Mouse (Mus musculus) cerebellum, adult 11-12 months (tissue): ENCODE measurements at regions not wholly inside any gene's neighbourhood (a gene's known extent, or its start where the extent isn't known, plus 50 kb on each side); places are given as distances from the start of the nearest gene placed in this dataset.
A peak's percentile ranks its signal among the peaks of the same experiment; 100 is the strongest.

Source experiments
- DNase-seq: peaks from one replicate; pipeline ENCODE4 v3.0.0; 2022

DNA sequence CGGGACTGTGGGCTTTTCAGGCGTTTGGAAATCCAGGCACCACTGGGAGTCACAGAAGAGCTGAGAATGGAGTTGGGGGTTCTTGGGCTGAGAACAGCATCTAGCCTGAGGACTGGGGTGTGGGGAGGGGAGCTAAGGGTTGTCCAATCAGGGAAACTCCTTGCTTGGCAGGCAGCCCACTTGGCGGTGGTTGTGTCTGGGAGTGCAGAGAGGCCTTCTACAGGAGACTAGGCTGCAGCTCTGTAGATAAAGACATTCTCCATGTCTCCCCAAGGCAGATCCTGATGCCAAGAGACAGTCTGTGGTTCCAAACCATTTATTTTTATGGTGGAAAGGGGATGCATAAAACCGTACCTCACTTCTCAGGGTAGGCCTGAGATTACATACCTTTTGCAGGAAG is 774.6 kb downstream of the Brinp1 start:
- no peak for DNase-seq

DNA sequence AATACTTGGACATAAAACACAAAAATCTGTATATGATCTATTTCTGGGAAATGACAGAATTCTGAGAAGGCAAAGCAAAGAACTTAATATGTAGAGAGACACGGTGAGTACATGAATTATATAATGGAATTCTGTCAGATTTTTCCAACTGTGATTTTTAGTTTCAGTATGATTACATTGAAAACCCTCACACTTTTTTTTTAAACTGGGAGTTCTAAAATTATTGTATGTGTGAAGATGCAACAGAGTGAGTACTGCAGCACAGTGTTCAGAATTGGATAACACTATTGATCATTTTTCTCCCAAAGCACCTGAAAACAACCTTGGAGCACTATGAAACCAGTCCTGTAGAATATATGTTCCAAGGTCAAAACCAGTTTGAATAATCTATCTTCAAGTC is 797.7 kb downstream of the Brinp1 start:
- no peak for DNase-seq

DNA sequence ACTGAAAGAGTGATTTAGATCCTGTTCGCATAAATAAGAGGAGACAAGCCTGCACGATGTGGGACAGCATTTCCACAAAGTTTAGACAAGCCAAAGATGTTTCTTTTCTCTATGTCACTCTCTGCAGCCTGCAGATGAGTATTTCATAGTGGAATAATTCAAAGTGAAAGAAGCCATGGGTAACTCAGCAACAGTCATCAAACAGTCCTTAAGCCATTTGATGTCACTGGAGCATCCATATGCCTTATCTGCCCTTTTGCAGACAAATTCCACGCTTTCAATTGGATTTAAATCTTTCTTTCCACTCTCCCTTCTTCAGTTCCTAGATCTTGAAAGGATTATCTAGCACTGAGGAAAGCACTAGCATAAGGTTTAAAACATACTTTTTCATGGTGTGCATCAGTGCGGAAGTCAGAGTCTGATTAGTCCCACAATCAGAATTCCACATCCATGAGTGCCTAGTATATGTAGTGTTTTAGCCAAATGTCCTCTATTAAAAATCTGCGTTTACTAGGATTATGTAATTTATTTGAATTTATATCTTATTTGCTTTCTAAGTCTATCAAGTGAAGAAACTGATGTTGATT is 805.6 kb downstream of the Brinp1 start:
- no peak for DNase-seq

DNA sequence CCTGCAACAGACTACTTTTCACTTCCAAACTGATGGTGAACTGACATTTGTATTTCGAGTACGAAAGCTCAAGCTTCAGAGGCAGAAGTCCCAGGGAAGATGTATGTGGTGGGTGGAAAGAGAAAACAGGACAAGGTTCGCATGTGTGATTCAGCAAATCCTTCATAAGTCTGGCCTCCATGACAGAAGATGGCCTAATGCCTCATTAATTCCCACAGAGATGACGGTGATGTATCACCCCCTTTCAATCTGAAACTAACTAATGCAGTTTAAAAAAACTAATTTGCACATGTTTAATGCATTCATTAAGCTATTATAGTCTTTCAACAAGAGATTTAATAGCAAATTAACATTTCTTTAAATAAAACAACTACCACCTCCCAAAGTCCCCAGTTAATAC is 826.1 kb downstream of the Brinp1 start:
- no peak for DNase-seq

DNA sequence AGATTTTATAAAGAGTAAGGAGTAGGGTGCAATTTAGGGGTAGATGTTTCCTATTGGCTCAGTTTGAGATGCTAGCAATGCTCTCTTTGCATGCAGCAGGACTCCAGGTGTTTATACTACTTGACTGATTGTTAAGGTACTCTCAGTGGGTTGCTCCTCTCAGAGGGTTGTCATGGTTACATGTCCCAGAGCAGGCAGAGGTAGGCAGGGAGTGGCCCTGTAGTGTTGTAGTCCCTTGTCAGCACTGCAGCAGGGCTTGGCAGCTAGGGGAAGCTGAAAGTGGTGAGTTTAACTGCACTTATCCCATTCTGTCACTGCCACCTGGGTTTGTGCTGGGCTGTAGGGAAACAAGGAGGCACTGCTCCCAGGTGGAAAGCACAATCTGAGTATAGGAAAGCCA is 839.7 kb downstream of the Brinp1 start:
- DNase-seq = no peak

DNA sequence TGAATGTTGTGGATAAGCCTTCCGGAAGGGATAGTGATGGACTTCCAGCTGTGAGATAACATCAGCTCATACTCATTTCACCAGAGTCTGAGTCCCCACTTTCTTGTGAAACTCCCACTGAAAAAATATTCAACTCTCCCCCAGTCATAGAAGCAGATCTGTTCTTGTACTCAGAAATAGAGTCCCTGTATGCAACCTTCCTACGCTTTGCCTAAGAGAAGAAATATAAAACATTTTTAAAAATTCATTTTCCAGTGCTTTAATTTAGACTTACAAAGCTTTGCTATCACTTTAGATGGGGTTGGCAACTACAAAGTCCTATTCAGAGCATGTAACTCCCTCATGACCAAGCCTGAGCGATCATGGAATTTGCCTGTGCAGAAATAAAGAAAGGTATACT is 868.9 kb downstream of the Brinp1 start:
- no peak for DNase-seq

DNA sequence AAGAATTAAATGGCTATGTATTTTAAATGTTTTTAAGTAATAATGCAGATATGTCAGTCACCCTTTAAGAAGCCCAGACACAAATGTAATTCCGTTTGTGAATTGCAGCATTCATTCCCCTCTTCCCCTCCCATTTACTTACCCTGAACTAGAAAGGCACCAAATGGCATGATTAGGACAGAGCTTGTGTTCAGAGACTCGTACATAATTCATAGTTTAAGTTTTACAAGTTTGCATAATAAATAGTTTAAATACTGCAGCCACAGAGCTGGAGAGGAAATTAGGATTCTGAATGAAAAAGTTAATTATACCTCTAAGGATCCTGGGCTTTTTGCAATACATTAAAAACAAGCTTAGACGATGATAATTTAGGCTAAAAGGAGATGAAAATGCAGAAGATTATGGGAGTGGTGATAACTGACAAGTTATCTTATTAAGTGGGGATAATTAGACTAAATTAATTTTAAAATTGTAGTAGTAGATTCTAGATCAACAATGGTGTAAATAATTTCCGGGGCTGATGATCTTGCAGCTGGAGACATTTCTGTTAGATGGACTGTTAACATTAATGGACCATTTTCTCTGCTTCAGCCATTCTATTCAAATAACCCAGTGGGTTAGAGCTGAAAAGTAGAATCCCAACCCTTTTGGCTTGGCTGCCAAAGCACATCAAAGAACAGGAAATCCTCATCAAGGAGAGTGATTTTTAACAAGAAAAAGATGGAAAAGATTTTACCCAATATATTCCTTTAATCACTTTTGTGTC is 897.2 kb downstream of the Brinp1 start:
- no peak for DNase-seq

DNA sequence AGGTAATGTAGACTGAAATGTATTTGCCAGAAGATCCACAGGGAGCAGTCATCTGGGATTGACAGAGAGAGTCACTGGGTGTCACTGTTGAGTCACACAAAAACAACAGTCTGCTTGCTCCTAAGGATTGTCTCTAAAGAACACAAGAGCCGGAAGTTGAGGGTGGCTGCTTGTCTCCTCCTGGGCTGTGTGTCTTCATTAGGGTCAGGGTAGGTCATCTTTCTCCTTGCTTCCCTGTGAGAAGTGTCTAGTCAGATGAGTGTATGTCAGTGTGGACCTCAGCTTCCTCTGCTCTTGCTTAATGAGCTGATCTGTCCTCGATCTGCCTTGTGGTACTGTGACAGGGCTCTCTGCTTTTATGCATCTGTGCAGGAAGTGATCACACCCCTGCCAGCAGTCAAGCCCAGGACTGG is 931.3 kb downstream of the Brinp1 start:
- peak; percentile 72 for DNase-seq

DNA sequence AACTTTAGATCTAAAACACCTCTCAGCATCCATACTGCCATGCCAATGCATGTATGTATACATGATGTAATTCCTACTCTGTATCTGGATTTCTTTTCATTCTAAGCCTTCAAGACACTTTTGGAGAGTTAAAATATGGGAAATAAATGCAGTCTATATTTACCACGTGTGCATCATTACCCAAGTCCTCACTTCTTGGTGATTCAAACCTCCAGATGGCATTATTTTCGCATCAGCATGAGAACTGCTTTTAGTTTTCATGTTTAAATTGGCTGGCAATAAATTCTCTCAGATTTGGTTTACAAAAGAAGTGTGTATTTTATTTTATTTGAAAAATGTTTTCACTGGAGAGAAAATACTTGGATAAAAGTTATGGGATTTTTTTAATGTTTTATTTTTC is 942.8 kb downstream of the Brinp1 start:
- no peak for DNase-seq

DNA sequence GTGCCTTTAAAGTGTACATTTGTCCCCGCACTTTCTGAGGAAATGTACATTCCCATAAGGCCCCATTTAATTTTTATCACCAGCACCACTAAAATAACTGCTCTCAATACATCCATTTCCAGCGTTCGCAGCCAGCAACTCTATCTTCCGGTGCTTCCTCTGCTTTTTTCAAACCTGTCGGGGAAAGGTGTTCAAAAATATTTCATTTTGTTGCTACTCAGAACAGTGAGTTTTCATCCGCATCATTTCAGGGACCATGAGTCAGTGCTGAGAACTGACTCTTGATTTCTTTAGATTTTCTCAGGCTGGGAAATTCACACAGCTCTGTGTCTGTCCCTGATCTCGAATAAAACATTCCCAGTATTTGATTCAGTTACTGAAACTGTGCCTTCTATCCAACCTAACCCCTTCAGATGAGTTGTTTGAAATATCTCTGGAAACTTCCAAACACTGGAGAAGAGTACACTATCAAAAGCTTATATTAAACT is 959.4 kb downstream of the Brinp1 start:
- DNase-seq = no peak

DNA sequence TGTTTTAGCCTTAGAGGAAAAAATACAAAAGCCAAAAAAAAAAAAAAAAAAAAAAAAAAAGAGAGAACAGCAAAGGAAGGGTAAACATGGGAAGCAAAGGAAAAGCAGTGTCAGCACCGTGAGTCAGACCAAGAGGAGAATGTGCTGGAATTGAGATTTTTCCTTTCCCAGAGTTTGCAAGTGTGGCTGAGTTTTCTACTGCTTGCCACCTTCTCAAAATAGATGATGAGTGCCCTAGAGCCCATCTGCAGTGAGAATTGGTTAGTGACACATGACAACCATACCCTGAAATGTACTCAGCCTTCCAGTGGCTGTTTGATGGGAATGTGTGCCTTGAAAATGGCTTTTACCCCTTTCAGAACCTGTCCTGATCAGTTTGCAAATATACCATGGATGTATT is 990.7 kb downstream of the Brinp1 start:
- DNase-seq = no peak

DNA sequence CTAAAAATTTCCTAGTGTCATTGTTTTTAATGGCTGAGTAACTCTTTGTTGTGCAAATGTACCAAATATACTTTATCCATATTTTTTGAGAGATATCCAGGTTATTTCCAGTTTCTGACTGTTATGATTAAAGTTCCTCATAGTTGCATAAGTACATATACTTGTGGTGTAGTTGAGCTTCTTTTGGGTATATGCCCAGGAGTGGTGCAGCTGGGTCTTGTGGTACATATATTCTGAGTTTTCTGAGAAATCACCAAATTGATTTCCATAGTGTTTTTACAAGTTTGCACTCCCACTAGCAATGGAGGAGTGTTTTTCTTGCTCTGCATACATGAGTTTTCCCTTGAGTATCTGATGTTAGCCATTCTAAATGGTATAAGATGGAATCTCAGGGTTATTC is 1006.2 kb downstream of the Brinp1 start:
- no peak for DNase-seq

DNA sequence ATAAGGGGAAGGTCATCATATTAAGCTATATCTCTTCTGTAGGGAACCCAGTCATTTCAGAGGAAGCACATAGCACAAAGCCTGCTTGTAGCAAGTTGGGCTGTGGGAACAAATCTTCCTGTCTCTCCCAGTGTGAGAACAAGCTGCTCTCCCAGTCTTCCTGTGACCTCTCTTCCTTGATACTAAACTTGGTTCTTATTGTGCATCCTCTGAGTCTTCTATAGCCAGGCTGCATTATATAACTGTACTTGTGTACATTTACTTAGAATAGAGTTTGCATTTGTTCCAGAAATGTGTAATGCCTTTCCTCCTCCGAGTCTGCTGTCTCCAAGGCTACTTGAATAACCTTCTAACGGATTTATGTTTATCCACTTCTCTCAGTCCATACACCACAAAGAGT is 1021.7 kb downstream of the Brinp1 start:
- no peak for DNase-seq

DNA sequence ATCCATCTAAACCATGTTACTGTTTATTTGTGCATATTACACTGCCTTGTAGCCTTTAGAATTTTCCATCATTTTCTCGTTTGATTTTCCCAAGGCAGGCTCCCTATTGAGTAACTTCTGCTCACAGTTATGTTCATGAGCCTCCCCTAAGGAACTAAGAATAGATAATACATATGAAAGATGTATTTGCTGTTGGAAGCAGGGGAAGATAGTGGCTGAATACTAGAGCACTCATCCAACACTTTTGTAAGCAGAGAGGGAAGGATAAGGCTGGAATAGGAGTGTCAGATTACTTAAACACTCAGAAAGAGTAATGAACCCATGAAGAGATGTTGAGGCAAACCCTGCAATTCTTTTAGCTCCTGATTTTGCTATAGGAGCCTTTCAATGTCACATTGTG is 1055.1 kb downstream of the Brinp1 start:
- DNase-seq = no peak

DNA sequence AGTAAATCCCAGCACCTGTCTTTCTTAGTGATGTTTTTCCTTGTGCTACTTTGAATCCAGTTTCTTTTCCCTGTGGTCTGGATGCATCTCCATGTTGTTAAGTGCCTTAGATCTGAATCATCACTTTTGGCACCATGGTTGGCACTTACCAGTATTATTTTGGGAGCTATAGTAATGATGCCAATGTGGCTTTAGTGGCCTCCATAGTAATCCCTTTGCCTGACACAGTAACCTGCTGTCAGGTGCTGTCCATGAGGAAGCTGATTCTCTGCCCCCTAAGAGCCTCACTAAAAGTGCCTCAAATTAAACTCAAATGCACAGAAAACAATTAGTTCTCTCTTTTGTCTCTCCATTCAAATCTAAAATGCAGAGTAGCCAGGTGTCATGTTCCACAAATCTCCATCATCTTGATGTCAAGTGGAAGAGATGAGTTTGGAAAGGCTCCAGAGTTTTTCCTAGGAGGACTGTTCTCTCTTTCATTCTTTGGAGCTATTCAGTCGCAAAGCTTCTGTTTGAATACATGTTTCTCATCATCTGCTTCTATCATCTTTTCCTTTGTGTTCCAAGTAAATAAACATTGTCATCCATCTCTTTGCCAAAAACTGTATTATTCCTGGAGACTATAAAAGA is 1062.1 kb downstream of the Brinp1 start:
- DNase-seq = peak; percentile 32

DNA sequence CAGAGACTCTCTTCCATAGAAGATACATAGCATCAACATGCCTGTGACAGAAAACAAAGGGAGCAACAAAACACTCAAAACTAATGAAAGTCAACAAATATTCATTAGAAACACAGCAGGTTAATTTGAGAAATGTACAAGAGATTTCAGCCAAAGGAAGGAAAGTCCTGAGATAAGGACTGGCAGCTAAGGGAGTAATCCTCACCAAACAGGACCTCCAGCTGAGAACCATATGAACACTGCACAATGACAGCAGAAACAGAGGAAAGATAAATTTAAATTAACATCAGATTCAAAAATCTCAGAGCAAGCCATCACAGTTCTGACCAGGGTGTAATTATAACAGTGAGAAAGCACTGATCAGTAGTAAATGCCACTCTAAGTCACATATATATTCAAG is 1060.6 kb downstream of the Tlr4 start:
- DNase-seq = peak; percentile 77

DNA sequence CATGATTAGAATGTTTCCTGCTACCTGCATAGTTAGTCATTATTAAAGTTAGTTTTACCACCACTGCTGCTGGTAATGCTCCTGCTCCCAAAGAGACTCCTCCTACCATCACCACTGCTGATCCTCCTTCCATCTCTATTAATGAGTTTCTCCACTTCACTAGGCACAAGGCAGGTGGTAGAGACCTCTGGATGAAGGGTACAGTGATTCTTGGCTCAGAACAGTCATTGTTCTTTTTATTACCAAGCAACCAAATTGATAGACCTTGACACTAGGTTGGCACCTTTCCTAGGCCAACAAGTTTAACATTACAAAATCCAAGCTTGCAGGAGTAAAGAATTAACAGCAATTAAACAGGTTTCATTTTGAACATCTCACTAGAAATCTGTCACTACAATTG is 1057.8 kb downstream of the Tlr4 start:
- DNase-seq = no peak

DNA sequence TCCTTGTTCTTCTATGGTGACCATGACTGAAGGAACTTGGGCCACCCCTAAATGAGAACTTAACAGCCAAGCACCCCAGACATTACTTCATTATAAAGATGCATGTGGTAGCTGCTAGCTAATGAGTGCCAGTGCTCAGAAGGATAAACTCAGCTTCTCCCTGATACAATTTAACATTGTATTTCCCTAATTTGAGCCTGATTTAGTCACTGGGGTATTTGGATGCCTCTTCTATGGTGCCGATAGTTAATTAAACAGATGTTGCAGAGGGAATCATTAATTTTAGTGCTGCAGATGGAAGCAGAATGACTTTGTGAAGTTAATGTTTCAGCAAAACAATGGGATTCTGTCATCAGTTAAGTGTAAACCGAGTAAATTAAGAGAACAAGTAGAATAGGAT is 1034.8 kb downstream of the Tlr4 start:
- DNase-seq = no peak

DNA sequence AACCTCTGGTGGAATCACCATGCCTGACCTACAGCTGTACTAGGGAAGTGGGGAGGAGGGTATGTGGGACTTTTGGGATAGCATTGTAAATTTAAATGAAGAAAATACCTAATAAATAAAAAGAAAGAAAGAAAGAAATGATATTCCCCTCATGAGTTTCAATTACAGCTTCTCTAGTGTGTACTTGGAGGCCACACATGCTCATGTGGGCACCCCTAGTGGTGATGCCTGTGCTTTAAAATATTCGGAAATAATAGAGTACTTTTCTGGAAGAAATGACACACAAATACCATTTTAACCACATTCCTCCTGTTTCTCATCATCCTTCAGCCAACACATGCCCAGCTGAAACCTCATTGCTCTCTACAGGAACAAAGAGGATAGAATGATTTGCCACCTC is 1034.4 kb downstream of the Tlr4 start:
- DNase-seq = no peak

DNA sequence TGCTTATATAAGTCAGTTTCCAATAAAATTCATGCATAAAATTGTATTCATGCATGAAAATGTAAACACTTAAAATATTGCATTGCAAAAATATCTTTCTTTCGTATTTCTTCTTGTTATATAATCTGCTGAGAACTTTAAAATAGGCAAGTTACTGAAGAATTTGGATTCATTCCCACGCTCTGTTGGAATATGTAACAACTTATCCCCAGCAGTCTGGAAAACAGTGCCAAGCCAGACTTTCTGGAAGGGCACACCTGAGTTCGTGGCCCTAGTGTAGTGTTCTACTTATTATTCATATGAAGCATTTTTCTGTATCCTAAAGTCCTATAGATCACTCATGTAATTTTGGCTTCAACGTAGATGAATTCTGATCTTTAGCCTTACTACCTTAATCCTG is 1025.6 kb downstream of the Tlr4 start:
- no peak for DNase-seq

DNA sequence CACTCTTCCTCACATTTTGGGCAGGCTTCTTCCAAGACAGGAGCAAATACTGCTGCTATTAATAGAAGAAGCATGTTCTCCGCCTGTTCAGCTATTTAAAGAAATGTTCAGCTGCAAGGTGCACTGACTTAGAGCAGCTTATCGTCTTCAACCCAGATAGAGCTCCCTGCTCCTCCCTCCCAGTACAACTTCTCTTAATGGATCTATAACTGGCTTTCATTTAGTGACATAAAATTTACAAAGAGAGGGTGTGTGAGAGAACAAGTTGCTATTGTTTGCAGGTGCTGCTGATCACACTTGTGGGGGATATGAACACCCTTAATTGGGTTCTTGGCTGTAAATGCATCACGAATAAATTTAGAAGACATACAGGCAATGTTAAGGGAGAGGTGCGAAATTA is 1006.0 kb downstream of the Tlr4 start:
- DNase-seq = no peak

DNA sequence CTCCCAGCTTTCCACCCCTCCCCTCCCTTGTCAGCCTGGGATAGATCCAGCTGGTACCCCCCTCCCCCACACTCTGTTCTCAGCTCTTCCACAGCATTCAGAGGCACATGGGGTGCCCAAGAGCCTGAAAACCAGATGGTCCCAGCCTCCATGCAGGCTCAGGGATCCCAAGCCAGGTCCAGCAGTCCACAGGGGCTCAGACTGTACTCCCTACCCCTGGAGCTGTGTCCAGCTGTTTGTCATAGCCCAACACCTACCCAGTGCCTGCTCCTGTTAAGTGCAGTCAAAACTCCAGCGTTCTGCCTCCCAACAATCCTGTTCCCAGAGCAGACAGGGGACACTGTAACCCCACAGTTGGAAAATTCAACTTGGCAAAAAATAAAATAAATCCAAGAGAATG is 998.1 kb downstream of the Tlr4 start:
- DNase-seq = peak; percentile 28

DNA sequence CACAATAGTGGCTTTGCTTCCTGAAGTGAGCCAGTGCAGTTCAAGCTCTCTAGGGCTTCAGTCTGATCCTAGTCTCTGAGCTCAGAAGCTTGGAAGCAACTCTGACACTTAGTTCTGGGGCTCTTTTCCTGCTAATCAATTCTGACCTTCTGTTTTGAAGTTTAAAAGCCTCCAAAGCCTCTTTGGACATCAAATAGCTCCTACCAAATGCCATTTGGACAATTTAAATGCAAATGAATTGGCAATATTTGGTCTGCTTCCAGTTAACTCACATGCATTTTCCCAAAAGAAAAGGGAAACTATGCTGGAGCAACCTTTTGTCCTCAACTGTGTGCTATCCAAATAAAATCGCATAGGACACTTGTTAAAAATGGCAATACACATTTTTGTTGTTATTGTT is 968.7 kb downstream of the Tlr4 start:
- no peak for DNase-seq
